Mouse (Mus musculus): Measurements from ENCODE around the gene Lrrc71. TPM values are rescaled to one million over a fixed set of nuclear protein-coding genes. Genes with fewer than 3 reads are reported as not detected.

The Lrrc71 gene
- total and polyA plus RNA-seq, 3 experiments = 0.14 to 0.17 TPM; not detected in 1

DNA sequence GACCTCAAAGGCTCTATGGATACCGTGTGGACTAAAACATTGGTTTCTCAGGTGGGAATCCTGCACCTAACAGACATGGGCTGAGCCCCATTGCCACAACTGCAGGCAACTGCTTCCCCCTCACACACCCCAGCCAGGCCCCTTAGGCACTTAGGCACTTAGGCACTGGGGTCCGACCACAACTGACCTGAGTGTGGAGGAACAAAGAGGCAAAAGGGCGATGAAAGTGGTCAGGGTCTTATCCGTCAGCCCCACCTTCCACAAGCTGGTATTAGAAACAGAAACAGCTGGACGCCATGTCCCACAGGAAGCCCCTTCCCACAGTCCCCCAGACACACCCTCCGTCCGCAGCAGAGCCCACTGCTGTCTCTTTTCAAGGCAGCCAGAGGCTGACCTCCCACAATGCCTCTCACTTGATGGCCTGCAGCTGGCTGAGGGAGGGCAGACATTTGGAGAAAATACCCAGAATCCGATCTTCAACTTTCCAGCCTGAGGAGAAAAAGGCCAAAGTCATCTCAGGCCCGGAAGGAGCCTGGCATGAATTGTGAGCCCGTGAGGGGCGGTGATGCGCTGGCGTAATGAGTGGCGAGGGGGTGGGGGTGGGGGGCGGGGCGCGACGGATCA, 3.3 kb downstream of the Lrrc71 start:
- DNase-seq (ENCODE audit: extremely low read depth) = no peak
- Histone ChIP-seq H3K4me2 (ENCODE audit: insufficient read depth, low read depth, poor library complexity, severe bottlenecking) (no peak overlapping the region), H3K9ac (ENCODE audit: insufficient read depth, low read depth) (no peak overlapping the region), H3K27ac (ENCODE audit: insufficient read depth, low read depth) (no peak overlapping the region), H3K27me3 (replicated peaks) (peaks cover 22% of the 10 kb centered on the region), H3K9me3 (replicated peaks; ENCODE audit: low read length) (no peaks in the 10 kb centered on the region), H3K4me3 (replicated peaks in 1 of 3; ENCODE audit: low read depth in 2 of 3, low read length in 2 of 3, poor library complexity in 1 of 3) (no peak overlapping the region), H3K79me2 (replicated peaks; ENCODE audit: control insufficient read depth, extremely low read depth, insufficient read depth, poor library complexity, severe bottlenecking) (no peaks in the 10 kb centered on the region), H3K36me3 (replicated peaks in 1 of 2; ENCODE audit: control insufficient read depth in 1 of 2, insufficient read depth in 1 of 2, low read length in 1 of 2) (peaks cover 0 to 4% of the 10 kb centered on the region in 2 experiments), H3K4me1 (ENCODE audit: control insufficient read depth in 1 of 2, insufficient read depth in 2 of 2) (peaks cover 0 to 14% of the 10 kb centered on the region in 2 experiments; a peak in 2 of 4 replicates)
- dilution Hi-C loops (cut with MboI; ENCODE audit: extremely low pct_ligation_motif_present, extremely low pct_unique_long_range_greater_than_20kb, low sequenced_read_pairs) = no loop called here
- TF ChIP-seq ZC3H11A (IDR thresholded peaks at IDR 0.05; ENCODE audit: low read depth, low read length) (no peak), TCF12 (IDR thresholded peaks at IDR 0.05; ENCODE audit: low read depth, low read length) (no peak), RCOR1 (conservative IDR thresholded peaks at IDR 0.05; ENCODE audit: low read depth, low read length) (no peak)
- in situ Hi-C loops (cut with MboI; ENCODE audit: low pct_ligation_motif_present, low pct_unique_long_range_greater_than_20kb, low sequenced_read_pairs) = no loop called here

- peaks cover 0 to 10% of the 10 kb centered on the region in 2 experiments; a peak in 1 of 4 replicates for H3K4me1 ChIP-seq (ENCODE audit: control insufficient read depth in 1 of 2, insufficient read depth in 2 of 2)
- in situ Hi-C loops (cut with MboI; ENCODE audit: low pct_ligation_motif_present, low pct_unique_long_range_greater_than_20kb, low sequenced_read_pairs) (no loop called here), dilution Hi-C loops (cut with MboI; ENCODE audit: extremely low pct_ligation_motif_present, extremely low pct_unique_long_range_greater_than_20kb, low sequenced_read_pairs) (no loop called here)
- no peak overlapping the region for H3K9ac ChIP-seq (ENCODE audit: insufficient read depth, low read depth)
- no peaks in the 10 kb centered on the region for H3K9me3 ChIP-seq (replicated peaks; ENCODE audit: low read length)
- DNase-seq (ENCODE audit: extremely low read depth) = no peak
- H3K27me3 ChIP-seq (replicated peaks) = peaks cover 11% of the 10 kb centered on the region
- no peak overlapping the region for H3K27ac ChIP-seq (ENCODE audit: insufficient read depth, low read depth)
- H3K36me3 ChIP-seq (replicated peaks in 1 of 2; ENCODE audit: control insufficient read depth in 1 of 2, insufficient read depth in 1 of 2, low read length in 1 of 2) = peaks cover 0 to 11% of the 10 kb centered on the region in 2 experiments
- H3K4me3 ChIP-seq (replicated peaks in 1 of 3; ENCODE audit: low read depth in 2 of 3, low read length in 2 of 3, poor library complexity in 1 of 3) = no peak overlapping the region
- H3K4me2 ChIP-seq (ENCODE audit: insufficient read depth, low read depth, poor library complexity, severe bottlenecking) = no peak overlapping the region
- TF ChIP-seq BHLHE40 (IDR thresholded peaks at IDR 0.05; ENCODE audit: low read depth, low read length) (0 out of 2 replicates have a peak, but pooled peaks have one; percentile 14), CTCF (conservative IDR thresholded peaks at IDR 0.05 in 1 of 2, IDR thresholded peaks at IDR 0.05 in 1 of 2; ENCODE audit: low read depth in 2 of 2, low read length in 2 of 2) (no peak)
- H3K79me2 ChIP-seq (replicated peaks; ENCODE audit: control insufficient read depth, extremely low read depth, insufficient read depth, poor library complexity, severe bottlenecking) = no peaks in the 10 kb centered on the region
Measured at GRCm38 (mm10) chr3:87743927-87744326, 4.5 kb downstream of the Lrrc71 start.

DNA sequence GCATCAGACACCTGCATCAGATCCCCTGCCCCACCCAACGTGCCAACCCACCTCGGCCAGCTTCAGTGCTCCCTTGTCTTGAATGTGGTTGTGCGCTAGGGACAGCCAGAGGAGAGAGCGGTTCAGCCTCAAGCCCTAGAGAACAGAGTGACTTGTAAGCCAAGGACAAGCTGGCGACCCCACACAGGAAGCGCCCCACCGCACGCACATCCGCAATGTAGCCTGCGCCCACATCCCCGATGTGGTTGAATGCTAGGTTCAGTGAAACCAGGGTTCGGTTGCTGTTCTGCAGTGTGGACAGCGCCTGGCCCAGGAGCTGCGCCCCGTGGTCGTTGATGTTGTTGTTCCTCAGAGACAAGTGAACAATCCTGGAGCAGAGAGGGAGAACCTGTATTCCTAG, 5.7 kb downstream of the Lrrc71 start:
- TF ChIP-seq KAT2A (IDR thresholded peaks at IDR 0.05; ENCODE audit: insufficient replicate concordance, low read length) (no peak), ZMIZ1 (IDR thresholded peaks at IDR 0.05; ENCODE audit: low read depth, low read length) (no peak), HCFC1 (IDR thresholded peaks at IDR 0.05; ENCODE audit: low read depth, low read length) (no peak), RAD21 (IDR thresholded peaks at IDR 0.05; ENCODE audit: low read depth, low read length) (no peak), USF2 (conservative IDR thresholded peaks at IDR 0.05; ENCODE audit: low read depth, low read length) (no peak)
- Histone ChIP-seq H3K79me2 (replicated peaks; ENCODE audit: control insufficient read depth, extremely low read depth, insufficient read depth, poor library complexity, severe bottlenecking) (no peaks in the 10 kb centered on the region), H3K9ac (ENCODE audit: insufficient read depth, low read depth) (no peak overlapping the region), H3K4me3 (replicated peaks in 1 of 3; ENCODE audit: low read depth in 2 of 3, low read length in 2 of 3, poor library complexity in 1 of 3) (no peak overlapping the region), H3K4me1 (ENCODE audit: control insufficient read depth in 1 of 2, insufficient read depth in 2 of 2) (peaks cover 0 to 10% of the 10 kb centered on the region in 2 experiments; a peak in 1 of 4 replicates), H3K9me3 (replicated peaks; ENCODE audit: low read length) (no peaks in the 10 kb centered on the region), H3K4me2 (ENCODE audit: insufficient read depth, low read depth, poor library complexity, severe bottlenecking) (no peak overlapping the region), H3K27ac (ENCODE audit: insufficient read depth, low read depth) (no peak overlapping the region), H3K27me3 (replicated peaks) (peaks cover 8% of the 10 kb centered on the region), H3K36me3 (replicated peaks in 1 of 2; ENCODE audit: control insufficient read depth in 1 of 2, insufficient read depth in 1 of 2, low read length in 1 of 2) (peaks cover 4 to 21% of the 10 kb centered on the region in 2 experiments)
- in situ Hi-C loops (cut with MboI; ENCODE audit: low pct_ligation_motif_present, low pct_unique_long_range_greater_than_20kb, low sequenced_read_pairs) = no loop called here
- dilution Hi-C loops (cut with MboI; ENCODE audit: extremely low pct_ligation_motif_present, extremely low pct_unique_long_range_greater_than_20kb, low sequenced_read_pairs) = no loop called here
- DNase-seq (ENCODE audit: extremely low read depth) = no peak
